Mouse (Mus musculus): ENCODE measurements around the gene Gm48552. TPM values are rescaled to one million over a fixed set of nuclear protein-coding genes. Genes with fewer than 3 reads are reported as not detected.

Gm48552 gene
- 1.5 TPM in 1 of 2 replicates, not detected in the other for total RNA-seq (2021)
- long read RNA-seq = 0 reads

GRCm38 (mm10) chr10:81388505-81389055 is at the start of gene Gm48552:
TSS of gene Gm48552 (plus strand) at chr10:81389005.
- no peak for DNase-seq

- no peak for DNase-seq
These were observed 48.1 kb upstream of the Gm48552 start for GRCm38 (mm10) chr10:81340551-81341332.

- peak; percentile 83 for DNase-seq
These were observed 47.4 kb upstream of the Gm48552 start for GRCm38 (mm10) chr10:81341333-81341949.

- DNase-seq = peak; percentile 50
These were observed 45.9 kb upstream of the Gm48552 start, which contains the start of gene Gipc3 for GRCm38 (mm10) chr10:81342686-81343505. TSS of gene Gipc3 (minus strand) at chr10:81343266.

GRCm38 (mm10) chr10:81344421-81345161 is 44.2 kb upstream of the Gm48552 start:
- DNase-seq = peak; percentile 56

GRCm38 (mm10) chr10:81345162-81345534 is 43.7 kb upstream of the Gm48552 start:
- DNase-seq = no peak

GRCm38 (mm10) chr10:81346453-81347067 is 42.2 kb upstream of the Gm48552 start:
- DNase-seq = peak; percentile 89

- peak; percentile 47 for DNase-seq
These were observed 39.7 kb upstream of the Gm48552 start for GRCm38 (mm10) chr10:81349146-81349545.

GRCm38 (mm10) chr10:81349961-81350350 is 38.8 kb upstream of the Gm48552 start:
- DNase-seq = no peak

GRCm38 (mm10) chr10:81350351-81351063 is 38.3 kb upstream of the Gm48552 start, which contains the start of gene Hmg20b:
TSS of gene Hmg20b (minus strand) at chr10:81350480.
- DNase-seq = peak; percentile 99

- DNase-seq = no peak
These were observed 37.0 kb upstream of the Gm48552 start for GRCm38 (mm10) chr10:81351678-81352291.

GRCm38 (mm10) chr10:81354738-81355477 is 33.9 kb upstream of the Gm48552 start:
- no peak for DNase-seq

- no peak for DNase-seq
These were observed 33.3 kb upstream of the Gm48552 start for GRCm38 (mm10) chr10:81355533-81355932.

GRCm38 (mm10) chr10:81356352-81356990 is 32.3 kb upstream of the Gm48552 start:
- no peak for DNase-seq

- peak; percentile 95 for DNase-seq
These were observed 31.6 kb upstream of the Gm48552 start, which contains the start of gene Mfsd12 for GRCm38 (mm10) chr10:81356991-81357844. TSS of gene Mfsd12 (plus strand) at chr10:81357491.

GRCm38 (mm10) chr10:81358209-81358608 is 30.6 kb upstream of the Gm48552 start:
- no peak for DNase-seq

- no peak for DNase-seq
These were observed 30.0 kb upstream of the Gm48552 start for GRCm38 (mm10) chr10:81358841-81359240.

- no peak for DNase-seq
These were observed 28.1 kb upstream of the Gm48552 start for GRCm38 (mm10) chr10:81360721-81361120.

Measured in adrenal gland, postnatal 25 days (tissue).